In the genomic region with DNA sequence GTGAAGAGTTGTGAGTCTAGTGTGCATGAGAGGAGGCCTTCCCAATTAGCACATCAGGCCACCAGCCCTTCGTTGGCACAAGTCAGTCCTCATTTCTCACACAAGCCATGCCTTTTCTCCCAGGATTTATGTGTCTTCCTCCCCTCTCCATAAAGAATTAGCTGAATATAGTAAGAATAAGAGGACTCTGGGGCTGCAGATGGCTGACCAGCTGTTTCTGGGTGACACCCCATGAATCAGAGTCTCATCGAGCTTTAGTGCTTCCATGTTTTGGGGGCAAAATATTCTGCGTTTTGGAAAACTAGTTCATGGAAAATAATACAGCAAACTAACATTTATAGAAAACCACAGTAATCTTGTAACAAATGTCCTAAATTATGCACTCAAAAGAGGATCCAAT, we compare ENCODE assay signal across 26 mouse cellular contexts.
DNase-seq lines count a peak whose midpoint lies in the region; ATAC-seq and TF ChIP-seq lines count a peak whose summit lies in the region.
"Had no signal": no experiment of that assay in that cellular context is flagged by ENCODE, and none has a peak within 500 bp of the region (broad histone marks: within the 10 kb centered on the region; RNA-seq: fewer than 3 reads in every experiment).

No protein-coding gene starts in this region.

- H3K4me2 ChIP-seq in neural tube, embryonic 11.5 days (ENCODE audit: low read depth): no peak overlapping the region
- no peak overlapping the region for H3K4me2 ChIP-seq in neural tube, embryonic 15.5 days
- no peak overlapping the region for H3K4me2 ChIP-seq in myocyte (ENCODE audit: low read depth)
- H3K4me2 ChIP-seq in forebrain, embryonic 12.5 days: no peak overlapping the region
- H3K4me2 ChIP-seq: heart, embryonic 15.5 days; hindbrain, embryonic 15.5 days; limb, embryonic 12.5 days; liver, embryonic 11.5 days; midbrain, embryonic 13.5 days; neural tube, embryonic 13.5 days had no signal

- H3ac ChIP-seq in myocyte (ENCODE audit: control insufficient read depth, insufficient read length): no peak overlapping the region

- H3K9me3 ChIP-seq in neural tube, embryonic 11.5 days (ENCODE audit: control insufficient read depth, low read length): no peaks in the 10 kb centered on the region
- no peaks in the 10 kb centered on the region for H3K9me3 ChIP-seq in neural tube, embryonic 15.5 days (replicated peaks)
- H3K9me3 ChIP-seq in forebrain, embryonic 12.5 days: no peaks in the 10 kb centered on the region
- H3K9me3 ChIP-seq: forebrain, embryonic 10.5 days; heart, embryonic 15.5 days; hindbrain, embryonic 15.5 days; limb, embryonic 12.5 days; midbrain, embryonic 13.5 days; neural tube, embryonic 13.5 days had no signal

- peak; percentile 29 to 30 for DNase-seq in layer of hippocampus, adult 2 months (ENCODE audit: low spot score in 2 of 2)
- no peak for DNase-seq in layer of hippocampus, adult 9-10 months (ENCODE audit: low spot score)
- peak; percentile 17 for DNase-seq in neural tube, embryonic 11.5 days (ENCODE audit: low spot score)
- peak; percentile 17 to 23 for DNase-seq in layer of hippocampus, adult 8-10 months (ENCODE audit: low spot score in 2 of 2)
- no peak for DNase-seq in kidney, adult 11 months
- DNase-seq: adrenal gland, adult 2 months; cerebellum, adult 18-20 months; embryo, embryonic 11 days; gastrocnemius, adult 2 months; heart, postnatal 4 days; kidney, adult 8-10 months; kidney, postnatal 10 days; liver, postnatal 0 days; lung, postnatal 14 days; spleen, adult 18-20 months; thymus, postnatal 25 days had no signal

- no peaks in the 10 kb centered on the region for H3K36me3 ChIP-seq in neural tube, embryonic 11.5 days (ENCODE audit: control insufficient read depth, insufficient read depth, low read length)
- no peaks in the 10 kb centered on the region for H3K36me3 ChIP-seq in neural tube, embryonic 15.5 days
- H3K36me3 ChIP-seq in myocyte (ENCODE audit: control insufficient read depth, insufficient read depth): no peaks in the 10 kb centered on the region
- H3K36me3 ChIP-seq in forebrain, embryonic 12.5 days (replicated peaks): no peaks in the 10 kb centered on the region
- H3K36me3 ChIP-seq: forebrain, embryonic 10.5 days; heart, embryonic 15.5 days; hindbrain, embryonic 15.5 days; limb, embryonic 12.5 days; midbrain, embryonic 13.5 days; neural tube, embryonic 13.5 days had no signal

- WGBS in neural tube, embryonic 11.5 days: 51% methylated on average over 3 of the region's 3 CpGs
- WGBS in neural tube, embryonic 15.5 days: 41% methylated on average over 3 of the region's 3 CpGs
- 81% methylated on average over 3 of the region's 3 CpGs for WGBS in forebrain, embryonic 12.5 days

- no peak overlapping the region for H3K4me3 ChIP-seq in layer of hippocampus, adult 2 months
- no peak overlapping the region for H3K4me3 ChIP-seq in neural tube, embryonic 11.5 days (ENCODE audit: low read depth, low read length)
- H3K4me3 ChIP-seq in neural tube, embryonic 15.5 days (replicated peaks): no peak overlapping the region
- no peak overlapping the region for H3K4me3 ChIP-seq in myocyte
- H3K4me3 ChIP-seq in forebrain, embryonic 12.5 days (replicated peaks): no peak overlapping the region
- H3K4me3 ChIP-seq: forebrain, embryonic 10.5 days; gastrocnemius, adult 2 months; heart, embryonic 15.5 days; hindbrain, embryonic 15.5 days; limb, embryonic 12.5 days; midbrain, embryonic 13.5 days; neural tube, embryonic 13.5 days had no signal

- no peak overlapping the region for H3K9ac ChIP-seq in neural tube, embryonic 11.5 days (ENCODE audit: low read length)
- no peak overlapping the region for H3K9ac ChIP-seq in neural tube, embryonic 15.5 days (replicated peaks)
- no peak overlapping the region for H3K9ac ChIP-seq in forebrain, embryonic 12.5 days
- H3K9ac ChIP-seq: heart, embryonic 15.5 days; hindbrain, embryonic 15.5 days; limb, embryonic 12.5 days; liver, postnatal 0 days; midbrain, embryonic 13.5 days; neural tube, embryonic 13.5 days had no signal

- H3K27me3 ChIP-seq in neural tube, embryonic 11.5 days (ENCODE audit: control insufficient read depth, insufficient read depth, low read length): no peaks in the 10 kb centered on the region
- no peaks in the 10 kb centered on the region for H3K27me3 ChIP-seq in neural tube, embryonic 15.5 days (replicated peaks)
- H3K27me3 ChIP-seq in myocyte (ENCODE audit: control insufficient read depth, insufficient read depth, insufficient read length): no peaks in the 10 kb centered on the region
- no peaks in the 10 kb centered on the region for H3K27me3 ChIP-seq in forebrain, embryonic 12.5 days
- H3K27me3 ChIP-seq: heart, embryonic 15.5 days; hindbrain, embryonic 15.5 days; limb, embryonic 12.5 days; midbrain, embryonic 13.5 days; neural tube, embryonic 13.5 days had no signal

- TF ChIP-seq CTCF in layer of hippocampus, adult 2 months (conservative IDR thresholded peaks at IDR 0.05): no peak

- TF ChIP-seq POLR2A in myocyte (IDR thresholded peaks at IDR 0.05; ENCODE audit: insufficient read length, low read depth): no peak

- ATAC-seq in neural tube, embryonic 11.5 days (ENCODE audit: insufficient read depth, low FRiP score, low TSS enrichment): no peak
- ATAC-seq in neural tube, embryonic 15.5 days (ENCODE audit: low FRiP score): no peak
- ATAC-seq in forebrain, embryonic 12.5 days (ENCODE audit: low FRiP score): no peak

- H3K4me1 ChIP-seq in neural tube, embryonic 11.5 days (ENCODE audit: control insufficient read depth, insufficient read depth, low read length): peaks cover 9% of the 10 kb centered on the region; the same call in 1 of the 2 replicates
- no peaks in the 10 kb centered on the region for H3K4me1 ChIP-seq in neural tube, embryonic 15.5 days
- H3K4me1 ChIP-seq in forebrain, embryonic 12.5 days: peaks cover 7% of the 10 kb centered on the region
- H3K4me1 ChIP-seq: limb, embryonic 12.5 days had no signal

- H3K27ac ChIP-seq in layer of hippocampus, adult 2 months: peak overlapping the region; percentile 76
- H3K27ac ChIP-seq in neural tube, embryonic 11.5 days (ENCODE audit: low read depth, low read length): no peak overlapping the region
- H3K27ac ChIP-seq in neural tube, embryonic 15.5 days (replicated peaks): no peak overlapping the region
- no peak overlapping the region for H3K27ac ChIP-seq in forebrain, embryonic 12.5 days
- H3K27ac ChIP-seq: forebrain, embryonic 10.5 days; gastrocnemius, adult 2 months; heart, embryonic 15.5 days; hindbrain, embryonic 15.5 days; limb, embryonic 12.5 days; midbrain, embryonic 13.5 days; neural tube, embryonic 13.5 days had no signal

- no peaks in the 10 kb centered on the region for H3K79me2 ChIP-seq in myocyte (ENCODE audit: control insufficient read depth, insufficient read depth)

TF ChIP-seq in myocyte, 11 proteins besides CTCF, POLR2A, EP300 and RAD21:
- TF ChIP-seq MYOD1 (IDR thresholded peaks at IDR 0.05; ENCODE audit: control insufficient read depth in 1 of 3, insufficient read length in 2 of 3, low read depth in 2 of 3): peak in 2 of 3 experiments; percentile 34 to 46
- TF ChIP-seq POLR2AphosphoS2 (IDR thresholded peaks at IDR 0.05; ENCODE audit: insufficient read length, low read depth): no peak

Comparison
In these comparisons a context has a peak if more than half of its experiments do, and no peak if none do; other contexts are left out.
1. DNase-seq: peak in layer of hippocampus, adult 2 months (2 of 2), neural tube, embryonic 11.5 days (single experiment) and layer of hippocampus, adult 8-10 months (2 of 2); none in layer of hippocampus, adult 9-10 months (single experiment) and kidney, adult 11 months (single experiment).